Mouse (Mus musculus) mouse trophoblast stem cell (cell line): ENCODE data around the gene Apip.

Source experiments
- in situ Hi-C, 2 experiments: fragments of 300-500 bp; cut with MseI, MboI; formaldehyde crosslinking; loops; 2 replicates in 1 of 2; 3 replicates in 1 of 2; pipeline ENCODE4 v1.15.1; 2025

The Apip gene

DNA sequence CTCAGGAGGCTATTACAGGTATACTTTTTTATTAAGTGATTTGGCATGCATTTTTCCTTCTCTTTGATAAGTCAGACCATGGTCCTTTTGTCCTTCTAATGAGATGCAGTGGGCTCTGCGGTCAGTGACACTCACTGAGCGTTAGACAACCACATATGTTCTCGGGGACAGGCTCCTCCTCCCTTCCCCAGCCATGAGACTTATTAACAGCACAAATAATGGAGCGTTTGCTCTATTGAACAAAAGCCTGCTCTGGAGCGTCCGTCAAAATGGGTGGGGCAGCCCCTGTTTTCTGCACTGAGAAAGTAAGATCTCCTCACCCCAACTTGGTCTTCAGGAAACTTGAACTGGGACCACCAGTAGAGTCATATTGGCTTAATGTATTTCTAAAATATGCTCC is 16.0 kb downstream of the Apip start:
- in situ Hi-C loops = loop anchor here in 1 of 2 experiments (5.0 kb wide), 1 partner anchor 258 kb away; no protein-coding TSS in a partner anchor

DNA sequence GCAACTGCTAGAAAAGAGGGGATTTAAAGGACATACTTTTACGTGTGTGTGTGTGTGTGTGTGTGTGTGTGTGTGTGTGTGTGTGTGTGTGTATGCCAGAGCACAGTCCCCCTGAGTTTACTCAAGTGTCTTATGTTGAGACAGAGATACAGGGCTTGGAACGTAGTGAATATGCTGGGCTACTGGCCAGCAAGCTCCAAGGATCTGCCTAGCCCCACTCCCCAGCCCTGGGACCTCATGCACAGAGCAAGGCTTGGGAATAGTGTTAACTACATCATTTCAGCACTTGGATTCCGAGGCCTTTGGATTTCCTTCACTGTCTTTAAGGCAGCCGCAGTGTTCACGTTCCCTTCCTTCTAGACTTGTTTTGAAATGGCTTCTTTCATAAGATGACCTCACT is 29.1 kb downstream of the Apip start:
- in situ Hi-C loops = no loop called here

DNA sequence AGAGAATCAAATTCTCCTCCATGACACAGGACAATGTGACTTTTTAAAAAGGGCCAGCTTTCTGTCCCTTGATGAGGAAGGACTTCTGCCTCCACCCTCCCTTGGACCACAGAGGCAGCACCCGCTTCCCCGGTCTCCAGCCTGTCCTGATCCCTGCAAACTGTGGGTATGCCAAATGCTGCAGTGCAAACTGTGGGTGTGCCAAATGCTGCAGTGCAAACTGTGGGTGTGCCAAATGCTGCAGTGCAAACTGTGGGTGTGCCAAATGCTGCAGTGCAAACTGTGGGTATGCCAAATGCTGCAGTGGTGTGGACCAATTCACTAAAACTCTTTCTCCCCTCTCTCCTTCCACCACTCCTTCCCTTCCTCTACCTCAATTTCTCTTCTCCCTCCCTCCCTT is 32.7 kb downstream of the Apip start:
- in situ Hi-C loops = no loop called here

DNA sequence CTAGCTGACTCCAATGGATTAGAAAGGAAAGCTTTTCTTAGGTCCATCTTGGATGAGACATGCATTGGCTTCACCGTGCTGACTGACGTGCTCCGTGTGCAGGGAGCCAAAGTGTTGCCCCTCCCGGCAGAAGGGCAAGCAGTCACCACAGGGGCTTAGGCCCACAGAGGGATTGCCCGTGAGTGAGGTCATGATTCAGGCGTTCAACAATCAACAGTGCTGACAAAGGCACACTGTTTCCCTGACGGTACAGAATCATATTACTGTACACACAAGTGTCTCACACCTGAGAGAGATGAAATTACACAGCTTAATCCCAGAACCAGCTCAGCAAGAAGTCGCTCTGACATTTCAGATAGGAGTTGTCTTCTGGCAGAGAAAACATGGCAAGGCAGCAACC is 38.2 kb downstream of the Apip start:
- in situ Hi-C loops = no loop called here

DNA sequence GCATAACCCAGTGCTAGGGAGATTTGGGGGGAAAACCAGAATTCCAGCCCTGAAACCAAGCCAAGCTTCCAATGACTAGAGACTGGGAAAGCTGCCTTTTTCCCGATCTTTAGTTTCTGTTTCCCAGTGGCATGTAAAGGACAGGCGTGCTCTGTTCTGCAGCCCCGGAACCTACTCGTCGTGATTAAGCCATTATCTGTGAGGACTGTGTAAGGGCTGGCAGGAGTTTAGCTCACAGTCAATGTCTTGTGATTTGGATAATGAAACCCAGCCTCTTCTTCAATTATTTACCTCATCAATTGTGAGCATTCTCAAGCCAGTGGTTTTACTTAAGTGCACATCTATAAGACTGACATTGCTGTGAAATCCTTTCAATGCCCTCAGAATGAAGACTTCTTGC is 43.7 kb downstream of the Apip start:
- in situ Hi-C loops = no loop called here

DNA sequence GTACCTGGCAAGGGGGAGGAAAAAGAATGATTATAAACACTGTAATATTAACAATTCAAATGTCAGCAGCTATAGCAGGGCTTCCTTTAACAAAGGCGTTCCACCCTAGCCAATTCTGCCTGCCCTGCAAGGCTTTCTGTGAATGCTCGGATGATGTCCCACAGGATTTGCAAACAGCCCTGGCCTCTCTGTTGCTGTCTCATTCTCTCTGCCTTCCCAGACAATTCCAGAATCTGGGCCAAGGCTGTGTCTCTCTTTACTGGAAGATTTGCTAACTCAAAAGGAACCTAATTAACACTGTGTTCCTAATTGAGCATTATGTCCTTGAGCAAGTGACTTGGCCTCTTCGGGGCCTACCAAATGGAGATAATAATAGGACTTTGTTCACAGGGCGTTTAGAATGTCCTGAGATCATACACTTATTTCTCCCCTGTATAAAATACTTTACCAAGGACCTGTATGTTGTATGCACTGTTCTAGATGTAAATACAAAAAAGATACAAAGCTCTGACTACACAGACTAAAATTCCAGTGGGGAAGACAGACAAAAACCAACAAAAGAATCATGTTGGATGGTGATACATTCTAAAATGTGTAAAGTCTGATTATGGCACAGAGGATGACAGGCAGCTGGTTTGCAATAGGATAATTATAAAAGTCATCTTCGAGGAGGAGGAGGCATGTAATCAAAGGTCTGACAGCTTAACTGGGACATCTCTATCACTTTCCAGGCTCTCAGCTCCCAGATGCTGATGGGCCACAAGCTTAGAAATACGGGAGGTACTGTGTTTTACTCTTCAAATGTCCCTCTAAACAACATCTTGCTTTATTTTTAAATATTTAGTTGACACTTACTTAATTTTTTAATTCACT is 45.1 kb downstream of the Apip start:
- in situ Hi-C loops = no loop called here

DNA sequence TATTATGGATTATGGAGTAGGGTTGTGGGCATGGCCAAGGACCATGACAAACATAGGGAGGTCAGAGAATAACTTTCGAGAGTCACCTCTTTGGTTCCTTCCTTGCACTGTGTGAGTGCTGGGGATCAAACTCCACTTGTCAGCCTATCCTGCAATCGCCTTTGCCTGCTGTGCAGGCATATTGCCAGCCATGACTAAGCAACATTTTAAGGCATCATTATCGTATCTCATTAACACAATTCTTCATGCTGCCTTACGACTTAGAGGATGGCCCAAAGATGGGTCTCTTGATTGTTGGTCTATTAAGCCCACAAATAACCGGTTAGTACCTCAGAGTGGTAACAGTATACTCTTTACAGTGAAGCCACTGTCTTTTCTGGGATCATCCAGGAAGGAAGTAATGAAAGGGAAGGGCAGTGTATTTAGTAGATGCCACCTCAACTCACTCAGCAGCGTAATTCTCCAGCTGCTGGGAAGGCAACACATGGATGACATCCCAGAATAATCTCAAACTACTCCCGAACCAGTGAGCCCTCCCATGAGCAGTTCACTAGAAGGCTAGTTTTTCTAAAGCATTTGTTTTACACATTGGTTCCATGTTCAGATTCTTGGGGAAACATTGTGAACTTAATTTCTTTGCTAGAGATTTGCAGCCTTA is 45.9 kb downstream of the Apip start:
- in situ Hi-C loops = no loop called here

DNA sequence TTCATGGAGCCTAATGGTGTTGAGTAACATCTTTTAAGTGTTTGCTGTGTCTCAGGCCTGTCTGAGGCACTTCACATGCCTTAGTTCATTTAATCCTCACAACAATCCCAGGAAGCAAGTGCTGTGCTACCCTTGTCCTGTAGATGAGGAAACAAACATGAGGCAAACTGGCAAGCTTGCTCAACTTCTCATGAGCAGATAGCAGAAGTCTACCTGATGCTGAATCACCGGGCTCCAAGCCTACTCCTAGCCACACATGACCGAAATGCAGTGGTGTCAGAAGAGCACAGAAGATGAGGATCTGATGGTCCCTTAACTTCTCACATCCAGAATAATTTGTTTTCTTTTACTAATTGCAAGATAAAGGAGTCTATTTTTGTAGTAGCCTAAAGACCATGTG is 56.2 kb downstream of the Apip start:
- in situ Hi-C loops = no loop called here

DNA sequence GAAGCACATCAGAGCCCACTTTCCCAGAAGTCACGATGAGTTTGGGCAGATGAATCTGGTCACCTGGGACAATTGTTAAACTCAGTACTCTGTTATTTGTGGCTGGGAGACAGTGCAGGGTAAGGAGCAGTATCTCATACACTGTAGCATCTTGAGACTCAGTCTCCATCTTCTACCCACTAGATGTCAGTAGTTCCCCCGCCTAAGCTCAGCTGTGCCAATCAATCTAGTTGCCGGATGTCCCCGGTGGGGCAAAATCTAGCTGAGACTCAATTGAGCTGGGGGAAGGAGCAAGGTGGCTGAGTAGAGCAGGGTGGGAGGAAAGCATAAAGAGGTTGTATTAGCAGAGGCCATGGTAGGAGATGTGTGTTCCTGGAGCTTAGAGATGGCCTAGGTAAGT is 57.7 kb downstream of the Apip start:
- in situ Hi-C loops = no loop called here

DNA sequence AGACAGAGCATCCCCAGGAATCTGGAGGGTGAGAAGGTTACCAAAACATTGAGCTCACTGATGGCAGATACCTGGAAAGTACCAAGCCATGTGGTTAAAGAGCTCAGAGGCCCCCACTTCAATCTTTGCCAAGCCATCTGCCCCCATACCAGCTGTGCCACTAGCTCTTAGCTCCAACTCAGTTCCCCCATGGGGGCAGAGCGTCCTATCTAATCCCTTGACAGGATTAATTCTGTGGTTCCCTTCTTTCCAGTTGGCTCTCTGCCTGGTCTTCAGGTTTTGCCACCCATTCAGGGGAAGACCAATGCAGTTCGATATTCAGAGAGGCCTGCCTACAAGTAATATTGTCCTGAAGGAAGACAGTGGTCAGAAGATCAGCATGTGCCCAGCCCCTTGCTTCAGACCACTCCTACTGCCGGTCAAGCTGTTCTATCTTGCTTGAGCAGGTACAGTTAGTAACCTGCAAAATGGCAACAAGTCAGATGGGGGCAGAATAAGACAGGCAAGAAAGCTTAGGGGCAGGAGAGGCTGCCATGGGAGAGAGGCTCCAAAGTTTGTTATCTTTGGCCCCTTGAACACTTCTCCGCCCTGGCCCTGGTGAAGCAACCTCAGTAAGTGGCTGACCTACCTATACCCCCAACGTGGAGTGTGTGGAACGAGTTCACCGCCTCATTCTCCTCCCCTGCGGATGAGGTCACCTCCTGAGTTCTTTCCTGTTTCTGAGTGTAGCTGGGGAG is 65.2 kb downstream of the Apip start:
- in situ Hi-C loops = no loop called here
